Mouse (Mus musculus): Measurements from ENCODE around the gene Ccnt1.

GRCm38 (mm10) chr15:98602921-98603458 is 32.3 kb upstream of the Ccnt1 start:
- TF ChIP-seq POLR2A (IDR thresholded peaks at IDR 0.05; ENCODE audit: low read depth, low read length): no peak
- no peak for TF ChIP-seq CTCF (IDR thresholded peaks at IDR 0.05; ENCODE audit: extremely low read depth, insufficient read depth, insufficient read length, insufficient replicate concordance)
